Mouse (Mus musculus) kidney, postnatal 0 days (tissue): ENCODE data around the gene Pigz. TPM values are rescaled to one million over a fixed set of nuclear protein-coding genes. Genes with fewer than 3 reads are reported as not detected.

Experiments used
- ATAC-seq: fragments of 200-750 bp; cut with Nextera tagmentation; replicated peaks from 2 replicates; pipeline ENCODE4 v1.8.0; 2017; ENCODE audit warnings: low read depth, moderate number of reproducible peaks, moderate TSS enrichment, moderate library complexity; ENCODE audit not compliant: low FRiP score
- DNase-seq: peaks from one replicate; pipeline ENCODE4 v3.0.0-alpha.2; 2016; ENCODE audit warnings: low spot score
- H3K27ac ChIP-seq: fragments of 300-500 bp; sonication (generic); 2 replicates; pipeline ENCODE4 v1.5.1; 2014; ENCODE audit warnings: mild to moderate bottlenecking
- H3K27me3 ChIP-seq: fragments of 300-500 bp; sonication (generic); 2 replicates; pipeline ENCODE4 v1.6.1; 2014; ENCODE audit warnings: low read length, mixed read lengths; ENCODE audit not compliant: insufficient read depth
- H3K36me3 ChIP-seq: fragments of 300-500 bp; sonication (generic); 2 replicates; pipeline ENCODE4 v1.6.1; 2014; ENCODE audit warnings: low read length, mixed read lengths; ENCODE audit not compliant: insufficient read depth
- H3K4me1 ChIP-seq: fragments of 300-500 bp; sonication (generic); replicated peaks from 2 replicates; pipeline ENCODE4 v1.6.1; 2014; ENCODE audit warnings: antibody characterized with exemption, low read length, mixed read lengths; ENCODE audit not compliant: insufficient read depth
- H3K4me2 ChIP-seq: fragments of 300-500 bp; sonication (generic); 2 replicates; pipeline ENCODE4 v1.6.1; 2014; ENCODE audit warnings: mild to moderate bottlenecking, low read length, moderate library complexity, mixed read lengths
- H3K4me3 ChIP-seq: fragments of 300-500 bp; sonication (generic); replicated peaks from 2 replicates; pipeline ENCODE4 v1.5.1; 2014; ENCODE audit warnings: low read depth, low read length
- H3K9ac ChIP-seq: fragments of 300-500 bp; sonication (generic); 2 replicates; pipeline ENCODE4 v1.6.1; 2014; ENCODE audit warnings: low read depth, low read length
- H3K9me3 ChIP-seq: fragments of 300-500 bp; sonication (generic); replicated peaks from 2 replicates; pipeline ENCODE4 v1.6.1; 2016; ENCODE audit warnings: low read length, inconsistent platforms, mixed read lengths
- CTCF ChIP-seq: IDR thresholded peaks from 2 replicates; pipeline ENCODE4 v1.5.1; 2016; ENCODE audit warnings: antibody characterized with exemption, low read depth, mild to moderate bottlenecking, moderate library complexity
- WGBS: fragments of 180-500 bp; shearing (Covaris S2); extraction: QIAGEN DNeasy Blood & Tissue Kit; methylation state at CpG from one replicate; pipeline ENCODE4 v1.1.7; 2014; 5-methylcytosine and 5-hydroxymethylcytosine counted together
- polyA plus RNA-seq: library from polyadenylated mRNA; unstranded; fragments of >200 nt; fragmentation: Nextera tagmentation; extraction: Ambion mirVana; gene quantifications from 2 replicates; pipeline ENCODE4 v1.2.1, GENCODE M21; 2015

Gene Pigz
- polyA plus RNA-seq, 1 experiment from 2014 or later, result 2.2 TPM

DNA sequence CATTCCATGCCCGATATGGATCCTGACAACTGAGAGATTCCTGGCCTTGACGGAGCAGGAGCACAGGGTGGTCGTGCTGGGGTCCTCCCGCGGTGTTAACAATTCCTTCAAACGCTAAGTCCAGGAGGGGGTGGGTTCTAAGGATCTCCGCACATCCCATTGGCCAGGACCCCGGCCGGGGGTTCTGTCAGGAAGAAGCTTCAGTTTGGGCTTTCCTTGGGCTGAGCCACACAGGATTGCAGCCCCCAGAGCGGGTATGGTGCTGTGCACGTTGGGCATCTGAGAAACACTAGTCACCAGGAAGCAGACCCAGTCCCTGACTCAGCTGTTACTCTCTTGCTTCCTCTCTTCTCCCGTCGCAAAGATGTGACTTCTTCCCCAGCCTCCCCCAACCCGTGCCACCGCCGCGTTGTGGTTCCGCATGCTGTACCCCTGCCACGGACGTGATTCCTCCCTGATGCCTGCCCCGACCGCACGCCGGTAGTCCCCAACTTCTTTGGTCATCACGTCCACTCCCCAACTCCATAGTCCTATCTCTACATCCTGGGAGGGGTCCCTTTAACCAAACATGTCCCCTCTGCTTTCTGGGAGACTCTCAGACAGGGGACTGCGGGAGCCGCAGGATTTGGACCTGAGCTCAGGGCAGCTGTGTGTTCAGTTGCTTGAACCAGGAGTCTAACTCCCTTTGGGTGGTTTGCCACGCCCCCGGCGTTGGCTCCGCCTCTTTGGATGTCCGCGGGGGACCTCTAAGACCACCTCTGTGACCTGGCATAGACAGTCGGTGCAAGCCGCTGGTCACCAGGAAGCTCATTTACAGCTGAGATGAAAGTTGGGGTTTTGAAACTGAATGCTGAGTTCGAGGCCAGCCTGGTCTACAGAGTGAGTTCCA, 1.7 kb downstream of the Pigz start:
- H3K4me2 ChIP-seq, result peak overlapping the region; percentile 55
- WGBS, result 4% methylated on average over 36 of the region's 36 CpGs
- H3K27me3 ChIP-seq, result peaks cover 11% of the 10 kb centered on the region; the same call in 1 of the 2 replicates
- DNase-seq (no peak), ATAC-seq (no peak)
- H3K36me3 ChIP-seq, result no peaks in the 10 kb centered on the region
- no peak for TF ChIP-seq CTCF
- H3K4me3 ChIP-seq, result peak overlapping the region; percentile 28
- no peaks in the 10 kb centered on the region for H3K9me3 ChIP-seq
- H3K9ac ChIP-seq, result 0 out of 2 replicates have a peak overlapping the region, but pooled peaks have one; percentile 19
- peaks cover 11% of the 10 kb centered on the region; the same call in 1 of the 2 replicates for H3K4me1 ChIP-seq
- H3K27ac ChIP-seq, result no peak overlapping the region

DNA sequence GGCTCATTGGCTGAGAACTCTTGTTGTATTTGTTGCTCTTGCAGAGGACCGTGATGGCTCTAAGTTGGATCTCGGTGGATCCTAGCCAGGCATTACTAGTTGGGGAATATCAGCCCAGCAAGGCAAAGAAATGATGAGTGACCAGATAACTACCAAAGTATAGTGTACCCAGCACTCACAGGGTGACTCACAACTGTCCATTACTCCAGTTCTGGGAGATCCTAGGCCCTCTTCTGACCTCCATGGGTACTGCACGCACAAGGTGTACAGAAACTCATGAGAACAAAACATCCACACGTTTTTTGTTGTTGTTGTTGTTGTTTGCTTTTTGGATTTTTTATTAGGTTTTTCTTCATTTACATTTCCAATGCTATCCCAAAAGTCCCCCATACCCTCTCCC, 2.9 kb downstream of the Pigz start:
- Histone ChIP-seq H3K9ac (no peak overlapping the region), H3K27me3 (peaks cover 11% of the 10 kb centered on the region; the same call in 1 of the 2 replicates)
- 89% methylated on average over 4 of the region's 4 CpGs for WGBS

DNA sequence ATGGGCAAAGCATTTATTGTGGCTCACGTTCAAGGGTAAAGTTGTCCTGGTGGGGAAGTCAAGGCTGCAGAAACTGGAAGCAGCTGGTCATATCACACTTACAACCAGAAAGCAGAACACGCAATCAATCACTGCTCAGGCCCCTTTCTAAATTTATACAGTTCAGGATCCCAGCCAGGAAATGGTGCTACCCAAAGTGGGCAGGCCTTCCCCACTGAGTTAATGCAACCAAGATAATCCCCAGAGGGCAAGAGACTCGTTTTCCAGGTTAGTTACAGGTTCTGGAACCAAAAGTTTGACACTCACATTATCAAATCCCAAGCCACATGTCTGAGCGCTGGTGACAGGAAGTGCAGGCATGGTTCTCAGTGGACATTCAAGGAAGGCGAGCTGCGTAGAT, 5.2 kb downstream of the Pigz start:
- WGBS, result 69% methylated on average over 6 of the region's 6 CpGs
- Histone ChIP-seq H3K27me3 (peaks cover 9% of the 10 kb centered on the region; the same call in 1 of the 2 replicates), H3K4me3 (no peak overlapping the region), H3K4me1 (peaks cover 8% of the 10 kb centered on the region; the same call in 1 of the 2 replicates), H3K4me2 (no peak overlapping the region), H3K9me3 (no peaks in the 10 kb centered on the region), H3K36me3 (no peaks in the 10 kb centered on the region), H3K27ac (no peak overlapping the region), H3K9ac (no peak overlapping the region)
- DNase-seq, result no peak
- no peak for TF ChIP-seq CTCF
- ATAC-seq, result no peak

More for the DNA sequence above, 2.9 kb downstream of the Pigz start:
- no peak for TF ChIP-seq CTCF
- Histone ChIP-seq H3K27ac (no peak overlapping the region), H3K36me3 (no peaks in the 10 kb centered on the region), H3K4me3 (no peak overlapping the region), H3K9me3 (no peaks in the 10 kb centered on the region), H3K4me2 (no peak overlapping the region), H3K4me1 (peaks cover 11% of the 10 kb centered on the region; the same call in 1 of the 2 replicates)
- ATAC-seq (no peak), DNase-seq (no peak)

- Histone ChIP-seq H3K27ac (no peak overlapping the region), H3K4me3 (no peak overlapping the region), H3K27me3 (no peaks in the 10 kb centered on the region), H3K4me1 (0 out of 2 replicates have a peak, but pooled peaks cover under 1% of the 10 kb centered on the region), H3K36me3 (no peaks in the 10 kb centered on the region), H3K9ac (no peak overlapping the region), H3K4me2 (no peak overlapping the region), H3K9me3 (no peaks in the 10 kb centered on the region)
- ATAC-seq (no peak), DNase-seq (no peak)
- TF ChIP-seq CTCF, result no peak
- WGBS, result 67% methylated on average over 2 of the region's 2 CpGs
Measured at GRCm38 (mm10) chr16:31940586-31940985, 6.9 kb downstream of the Pigz start.

- Histone ChIP-seq H3K4me1 (peaks cover 11% of the 10 kb centered on the region), H3K4me3 (no peak overlapping the region), H3K27me3 (no peaks in the 10 kb centered on the region), H3K9ac (no peak overlapping the region), H3K9me3 (no peaks in the 10 kb centered on the region), H3K36me3 (no peaks in the 10 kb centered on the region), H3K4me2 (no peak overlapping the region), H3K27ac (no peak overlapping the region)
- peak; percentile 83 for TF ChIP-seq CTCF
- DNase-seq (peak; percentile 86), ATAC-seq (peak; percentile 35; the same call in 1 of the 2 replicates)
- WGBS, result 3% methylated on average over 10 of the region's 10 CpGs
Measured at GRCm38 (mm10) chr16:31943980-31944379, 10.3 kb downstream of the Pigz start.

DNA sequence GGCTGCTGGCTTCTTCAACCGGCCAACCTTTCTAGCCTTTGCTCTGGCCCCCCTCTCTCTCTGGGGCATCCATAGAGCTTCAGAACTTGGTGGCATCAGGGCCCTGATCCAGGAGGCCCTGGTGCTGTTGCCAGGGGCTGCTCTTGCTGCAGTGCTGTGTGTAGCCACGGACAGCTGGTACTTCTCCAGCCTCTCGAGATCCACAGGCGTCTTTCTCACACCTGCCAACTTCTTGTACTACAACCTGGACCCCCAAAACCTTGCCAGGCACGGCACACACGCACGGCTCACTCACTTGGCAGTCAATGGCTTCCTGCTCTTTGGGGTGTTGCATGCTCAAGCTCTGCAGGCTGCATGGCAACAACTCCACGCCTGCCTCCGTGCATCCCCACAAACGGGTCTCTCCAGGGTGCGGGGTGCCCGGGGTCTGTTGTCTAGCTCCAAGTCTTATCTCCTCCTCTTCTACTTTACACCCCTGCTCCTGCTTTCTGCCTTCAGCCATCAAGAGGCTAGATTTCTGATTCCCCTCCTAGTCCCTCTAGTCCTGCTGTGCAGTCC, 11.1 kb downstream of the Pigz start:
- Histone ChIP-seq H3K27me3 (no peaks in the 10 kb centered on the region), H3K9ac (no peak overlapping the region), H3K27ac (no peak overlapping the region), H3K4me1 (peaks cover 11% of the 10 kb centered on the region), H3K4me3 (no peak overlapping the region), H3K4me2 (no peak overlapping the region), H3K9me3 (no peaks in the 10 kb centered on the region), H3K36me3 (no peaks in the 10 kb centered on the region)
- no peak for DNase-seq
- ATAC-seq, result no peak
- no peak for TF ChIP-seq CTCF
- WGBS, result 92% methylated on average over 12 of the region's 12 CpGs
